Mouse (Mus musculus) kidney, embryonic 16.5 days (tissue): ENCODE measurements around the gene Cd4. TPM values are rescaled to one million over a fixed set of nuclear protein-coding genes. Genes with fewer than 3 reads are reported as not detected.

ENCODE experiments used
- ATAC-seq: fragments of 200-750 bp; cut with Nextera tagmentation; 2 replicates; pipeline ENCODE4 v1.8.0; 2017; ENCODE audit warnings: moderate TSS enrichment; ENCODE audit not compliant: low FRiP score, low TSS enrichment
- H3K27ac ChIP-seq: fragments of 300-500 bp; sonication (generic); 2 replicates; pipeline ENCODE4 v1.5.1; 2014; ENCODE audit warnings: low read length
- H3K27me3 ChIP-seq: fragments of 300-500 bp; sonication (generic); 2 replicates; pipeline ENCODE4 v1.6.1; 2014; ENCODE audit warnings: low read length, control low read depth, mixed read lengths; ENCODE audit not compliant: insufficient read depth
- H3K36me3 ChIP-seq: fragments of 300-500 bp; sonication (generic); 2 replicates; pipeline ENCODE4 v1.6.1; 2014; ENCODE audit warnings: low read length, control low read depth, mixed read lengths; ENCODE audit not compliant: insufficient read depth
- H3K4me1 ChIP-seq: fragments of 300-500 bp; sonication (generic); 2 replicates; pipeline ENCODE4 v1.6.1; 2014; ENCODE audit warnings: low read length, control low read depth, mixed read lengths; ENCODE audit not compliant: insufficient read depth
- H3K4me2 ChIP-seq: fragments of 300-500 bp; sonication (generic); replicated peaks from 2 replicates; pipeline ENCODE4 v1.6.1; 2014; ENCODE audit warnings: low read depth, low read length
- H3K4me3 ChIP-seq: fragments of 300-500 bp; sonication (generic); 2 replicates; pipeline ENCODE4 v1.5.1; 2014; ENCODE audit warnings: mild to moderate bottlenecking, low read length
- H3K9ac ChIP-seq: fragments of 300-500 bp; sonication (generic); replicated peaks from 2 replicates; pipeline ENCODE4 v1.6.1; 2014; ENCODE audit warnings: low read length
- H3K9me3 ChIP-seq: fragments of 300-500 bp; sonication (generic); 2 replicates; pipeline ENCODE4 v1.6.1; 2016; ENCODE audit warnings: low read length, control low read depth
- WGBS: fragments of 180-500 bp; shearing (Covaris S2); extraction: QIAGEN DNeasy Blood & Tissue Kit; methylation state at CpG from one replicate; pipeline ENCODE4 v1.1.7; 2014; 5-methylcytosine and 5-hydroxymethylcytosine counted together
- polyA plus RNA-seq: library from polyadenylated mRNA; unstranded; fragments of >200 nt; fragmentation: Nextera tagmentation; extraction: Ambion mirVana; gene quantifications from 2 replicates; pipeline ENCODE4 v1.2.1, GENCODE M21; 2015

The Cd4 gene
- polyA plus RNA-seq, 1 experiment from 2014 or later = 0.10 TPM

GRCm38 (mm10) chr6:124890997-124891396 lies 3.0 kb upstream of the Cd4 start:
- ATAC-seq = no peak
- no peak overlapping the region for H3K4me3 ChIP-seq
- no peaks in the 10 kb centered on the region for H3K4me1 ChIP-seq
- no peak overlapping the region for H3K4me2 ChIP-seq
- H3K36me3 ChIP-seq = no peaks in the 10 kb centered on the region
- no peak overlapping the region for H3K27ac ChIP-seq
- WGBS = 62% methylated on average over 6 of the region's 6 CpGs
- H3K27me3 ChIP-seq = no peaks in the 10 kb centered on the region
- H3K9ac ChIP-seq = no peak overlapping the region
- H3K9me3 ChIP-seq = no peaks in the 10 kb centered on the region

- H3K27me3 ChIP-seq = no peaks in the 10 kb centered on the region
- H3K9ac ChIP-seq = no peak overlapping the region
- ATAC-seq = no peak
- no peak overlapping the region for H3K4me2 ChIP-seq
- H3K36me3 ChIP-seq = no peaks in the 10 kb centered on the region
- H3K27ac ChIP-seq = no peak overlapping the region
- H3K9me3 ChIP-seq = no peaks in the 10 kb centered on the region
- no peaks in the 10 kb centered on the region for H3K4me1 ChIP-seq
- no peak overlapping the region for H3K4me3 ChIP-seq
- WGBS = 90% methylated on average over 6 of the region's 6 CpGs
Measured at GRCm38 (mm10) chr6:124888555-124889125, 619 bp upstream of the Cd4 start.

- Histone ChIP-seq H3K4me1 (no peaks in the 10 kb centered on the region), H3K9me3 (no peaks in the 10 kb centered on the region), H3K27me3 (no peaks in the 10 kb centered on the region), H3K27ac (no peak overlapping the region), H3K36me3 (no peaks in the 10 kb centered on the region), H3K4me3 (no peak overlapping the region), H3K4me2 (no peak overlapping the region), H3K9ac (no peak overlapping the region)
- WGBS = 81% methylated on average over 8 of the region's 8 CpGs
- ATAC-seq = no peak
Measured at GRCm38 (mm10) chr6:124885956-124886381, 2.1 kb downstream of the Cd4 start.

DNA sequence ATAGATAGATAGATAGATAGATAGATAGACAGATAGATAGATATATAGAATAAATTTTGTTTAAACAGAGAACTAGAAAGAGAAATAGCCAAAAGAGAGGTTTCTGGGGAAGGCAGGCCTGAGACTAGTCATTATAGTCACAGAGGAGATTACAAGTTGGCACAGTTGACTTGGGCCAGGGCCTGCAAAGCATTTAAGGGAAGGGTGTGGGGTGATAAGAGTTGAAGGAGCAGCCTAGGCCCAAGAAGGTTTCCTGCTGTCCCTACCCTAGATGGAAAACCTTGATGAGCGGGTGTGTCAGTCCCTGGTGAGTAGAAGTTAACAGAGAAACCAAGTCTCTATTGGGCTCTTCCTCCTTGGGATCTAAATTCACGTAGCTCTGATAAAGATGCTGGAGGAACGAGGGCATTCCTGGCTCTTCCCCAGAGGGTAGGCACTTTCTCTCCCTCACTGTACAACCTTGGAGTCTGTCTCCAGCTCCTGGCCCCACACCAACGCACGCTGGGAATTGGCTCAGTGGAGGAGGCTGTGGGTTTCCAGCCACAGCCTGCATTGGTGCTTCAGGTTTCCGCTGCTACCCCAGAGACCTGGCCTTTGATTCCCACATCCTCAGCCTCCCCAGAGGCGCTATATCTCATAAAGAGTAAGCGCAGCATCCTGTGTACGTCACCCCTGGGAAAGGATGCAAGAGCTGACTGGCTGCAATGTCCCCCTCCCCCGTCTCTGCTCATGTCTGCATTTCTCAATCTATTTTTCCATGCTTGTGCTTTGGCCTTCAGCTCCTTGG lies 3.1 kb downstream of the Cd4 start:
- H3K36me3 ChIP-seq = no peaks in the 10 kb centered on the region
- no peak overlapping the region for H3K9ac ChIP-seq
- WGBS = 62% methylated on average over 10 of the region's 10 CpGs
- no peak overlapping the region for H3K27ac ChIP-seq
- ATAC-seq = no peak
- H3K27me3 ChIP-seq = no peaks in the 10 kb centered on the region
- no peak overlapping the region for H3K4me3 ChIP-seq
- no peaks in the 10 kb centered on the region for H3K9me3 ChIP-seq
- H3K4me2 ChIP-seq = no peak overlapping the region
- no peaks in the 10 kb centered on the region for H3K4me1 ChIP-seq

GRCm38 (mm10) chr6:124883351-124883750 lies 4.7 kb downstream of the Cd4 start:
- WGBS = 83% methylated on average over 10 of the region's 10 CpGs
- Histone ChIP-seq H3K27me3 (no peaks in the 10 kb centered on the region), H3K36me3 (no peaks in the 10 kb centered on the region), H3K4me3 (no peak overlapping the region), H3K9ac (no peak overlapping the region), H3K4me2 (no peak overlapping the region), H3K9me3 (no peaks in the 10 kb centered on the region), H3K27ac (no peak overlapping the region), H3K4me1 (no peaks in the 10 kb centered on the region)
- ATAC-seq = no peak

DNA sequence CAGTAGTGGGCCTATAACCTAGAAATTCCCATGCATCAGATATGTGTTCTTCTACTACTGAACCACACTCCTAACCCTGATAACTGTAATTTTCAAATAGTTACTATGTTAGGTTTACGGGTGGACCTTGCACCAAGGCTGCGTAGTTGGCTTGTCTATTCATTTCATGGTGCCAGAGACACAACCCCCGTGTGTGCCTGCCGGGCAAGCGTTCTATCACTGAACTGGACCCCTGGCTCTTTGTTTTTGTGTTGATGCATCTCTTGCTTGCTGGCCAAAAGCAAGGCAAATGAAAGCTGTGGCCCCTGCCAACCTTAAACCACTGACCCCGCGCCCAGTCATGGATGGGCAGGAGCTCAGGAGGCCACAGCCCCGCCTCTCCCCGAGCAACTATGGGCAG lies 6.2 kb downstream of the Cd4 start:
- Histone ChIP-seq H3K4me2 (no peak overlapping the region), H3K4me3 (no peak overlapping the region), H3K27ac (no peak overlapping the region), H3K4me1 (no peaks in the 10 kb centered on the region), H3K36me3 (no peaks in the 10 kb centered on the region), H3K9me3 (no peaks in the 10 kb centered on the region), H3K9ac (no peak overlapping the region), H3K27me3 (no peaks in the 10 kb centered on the region)
- WGBS = 94% methylated on average over 9 of the region's 9 CpGs
- no peak for ATAC-seq

DNA sequence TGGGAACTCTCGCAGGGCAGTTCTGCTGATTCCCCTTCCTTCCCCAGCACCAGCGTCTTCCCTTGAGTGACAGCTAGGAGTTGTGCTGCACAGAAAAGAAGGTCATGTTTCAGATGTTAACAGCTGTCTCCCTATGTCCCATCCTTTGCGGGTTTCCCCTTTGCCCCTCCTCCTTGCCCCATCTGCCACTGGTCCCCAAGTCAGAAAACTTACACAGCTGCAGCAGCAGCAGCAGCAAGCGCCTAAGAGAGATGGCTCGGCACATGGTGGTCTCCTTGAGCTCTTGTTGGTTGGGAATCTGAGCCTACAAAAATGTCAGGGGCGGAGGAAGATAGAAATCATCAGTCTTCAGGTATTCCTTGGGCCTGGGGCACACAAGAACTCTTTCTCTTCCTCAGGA lies 8.6 kb downstream of the Cd4 start:
- 48% methylated on average over 6 of the region's 6 CpGs for WGBS
- H3K9me3 ChIP-seq = no peaks in the 10 kb centered on the region
- ATAC-seq = no peak
- no peaks in the 10 kb centered on the region for H3K27me3 ChIP-seq
- no peak overlapping the region for H3K4me3 ChIP-seq
- H3K4me1 ChIP-seq = no peaks in the 10 kb centered on the region
- no peaks in the 10 kb centered on the region for H3K36me3 ChIP-seq
- no peak overlapping the region for H3K4me2 ChIP-seq
- no peak overlapping the region for H3K9ac ChIP-seq
- no peak overlapping the region for H3K27ac ChIP-seq

- Histone ChIP-seq H3K36me3 (no peaks in the 10 kb centered on the region), H3K9me3 (no peaks in the 10 kb centered on the region), H3K27me3 (no peaks in the 10 kb centered on the region), H3K27ac (no peak overlapping the region), H3K4me1 (no peaks in the 10 kb centered on the region), H3K4me3 (no peak overlapping the region), H3K9ac (no peak overlapping the region), H3K4me2 (no peak overlapping the region)
- 41% methylated on average over 2 of the region's 3 CpGs for WGBS
- ATAC-seq = no peak
Measured at GRCm38 (mm10) chr6:124874348-124874747, 13.7 kb downstream of the Cd4 start.

DNA sequence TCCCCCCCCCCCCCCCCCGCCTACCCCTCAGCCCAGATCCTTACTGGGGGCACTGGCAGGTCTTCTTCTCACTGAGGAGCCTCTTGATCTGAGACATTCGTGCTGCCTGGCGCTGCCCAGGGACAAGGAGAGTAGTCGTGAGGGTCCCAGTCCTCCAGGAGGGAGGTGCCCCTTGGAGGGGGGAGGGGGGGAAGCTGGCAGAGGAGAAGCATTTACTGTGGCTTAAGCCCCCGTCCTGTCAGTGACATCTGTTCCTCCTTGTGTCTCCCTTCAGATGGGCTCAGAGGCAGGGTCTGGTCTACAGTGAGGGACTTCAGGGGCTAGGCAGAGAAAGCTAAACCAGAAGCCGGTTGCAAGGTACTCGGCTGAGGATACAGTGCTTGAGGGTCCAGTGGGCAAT lies 21.5 kb downstream of the Cd4 start:
- Histone ChIP-seq H3K9me3 (no peaks in the 10 kb centered on the region), H3K27me3 (peaks cover 8% of the 10 kb centered on the region; the same call in 1 of the 2 replicates), H3K4me3 (no peak overlapping the region), H3K4me1 (peaks cover 24% of the 10 kb centered on the region), H3K27ac (no peak overlapping the region), H3K4me2 (no peak overlapping the region), H3K9ac (no peak overlapping the region), H3K36me3 (no peaks in the 10 kb centered on the region)
- WGBS = 60% methylated on average over 6 of the region's 7 CpGs
- ATAC-seq = no peak

DNA sequence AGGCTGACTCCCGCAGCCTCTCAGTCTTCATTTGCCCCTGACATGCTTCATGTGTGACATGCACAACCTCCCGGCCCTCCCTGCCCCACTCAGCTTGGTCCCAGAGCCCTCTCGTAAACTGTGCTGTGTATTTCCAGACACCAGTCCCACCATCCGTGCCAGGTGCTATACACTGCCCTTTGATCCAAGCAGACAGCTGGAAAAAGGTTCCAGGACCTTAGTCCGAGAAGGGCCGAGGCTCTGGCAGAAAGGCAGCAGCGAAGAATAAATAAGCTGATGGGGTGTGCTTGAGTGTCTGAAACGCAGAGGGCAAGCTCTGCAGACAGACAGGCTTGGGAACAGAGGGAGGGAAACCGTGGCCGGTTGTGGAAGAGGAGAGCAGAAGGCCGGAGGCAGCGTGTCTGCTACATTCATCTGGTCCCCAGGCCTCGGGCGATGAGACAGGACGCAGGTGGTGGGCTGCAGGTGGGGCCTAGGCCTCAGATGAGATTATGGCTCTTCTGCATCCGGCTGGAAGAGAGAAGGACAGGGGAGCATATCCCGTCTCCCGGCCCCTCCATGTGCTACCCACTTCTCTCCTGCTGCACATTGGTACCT lies 22.2 kb downstream of the Cd4 start:
- no peaks in the 10 kb centered on the region for H3K36me3 ChIP-seq
- peaks cover 25% of the 10 kb centered on the region for H3K4me1 ChIP-seq
- WGBS = 51% methylated on average over 18 of the region's 18 CpGs
- H3K27me3 ChIP-seq = peaks cover 8% of the 10 kb centered on the region; the same call in 1 of the 2 replicates
- ATAC-seq = no peak
- H3K4me2 ChIP-seq = no peak overlapping the region
- no peak overlapping the region for H3K9ac ChIP-seq
- no peaks in the 10 kb centered on the region for H3K9me3 ChIP-seq
- no peak overlapping the region for H3K27ac ChIP-seq
- no peak overlapping the region for H3K4me3 ChIP-seq
